Mouse (Mus musculus) thymus, postnatal 14 days (tissue): Measurements from ENCODE around the gene Olfr618.
"Not testable (repeated sequence)": the region's sequence is repeated elsewhere in the genome, so short reads cannot be mapped to it uniquely, and the experiment has no call there.

Source experiments
- DNase-seq: peaks from one replicate; pipeline ENCODE4 v3.0.0; 2021

Olfr618 gene

GRCm38 (mm10) chr7:103589803-103590202 lies at the start of gene Olfr618:
Gene Olfr618 (plus strand): TSS chr7:103590103.
- DNase-seq: no peak

- DNase-seq: not testable (repeated sequence)
These were observed 47.3 kb upstream of the Olfr618 start, which contains the start of gene Olfr612 for GRCm38 (mm10) chr7:103542617-103543016. Gene Olfr612 (minus strand): TSS chr7:103542717.

GRCm38 (mm10) chr7:103547774-103548173 lies 42.1 kb upstream of the Olfr618 start, which contains the start of gene Olfr613:
Gene Olfr613 (plus strand): TSS chr7:103548074.
- no peak for DNase-seq

- no peak for DNase-seq
These were observed 34.1 kb upstream of the Olfr618 start, which contains the start of gene Olfr615 for GRCm38 (mm10) chr7:103555779-103556178. Gene Olfr615 (plus strand): TSS chr7:103556079.

- no peak for DNase-seq
These were observed 20.9 kb upstream of the Olfr618 start, which contains the start of gene Olfr616 for GRCm38 (mm10) chr7:103569043-103569442. Gene Olfr616 (minus strand): TSS chr7:103569143.

DNA sequence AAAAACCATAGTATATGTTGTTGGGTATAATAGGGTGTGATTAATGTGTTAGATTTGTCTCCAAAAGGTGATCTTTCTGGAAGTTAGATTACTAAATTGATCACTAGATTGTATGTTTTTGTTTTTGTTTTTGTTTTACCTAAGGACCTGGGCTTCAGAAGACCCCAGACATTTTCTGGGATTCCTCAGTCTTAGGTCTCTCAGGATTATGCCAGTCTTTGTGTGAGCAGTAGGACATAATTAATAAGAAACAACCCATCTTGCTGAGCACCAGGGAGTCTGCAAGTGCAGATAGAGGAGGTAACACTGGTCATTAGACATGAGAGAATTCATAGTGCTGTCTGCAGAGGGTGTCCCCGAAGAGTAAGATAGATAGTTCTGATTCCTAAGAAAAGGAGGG lies 17.1 kb upstream of the Olfr618 start, which contains the start of gene Olfr617:
Olfr617 (plus strand) TSS at position 301 of the 400 bp plus-strand sequence.
- DNase-seq: no peak

- DNase-seq: no peak
These were observed 10.4 kb downstream of the Olfr618 start, which contains the start of gene Olfr619 for GRCm38 (mm10) chr7:103600275-103600674. Gene Olfr619 (plus strand): TSS chr7:103600575.

DNA sequence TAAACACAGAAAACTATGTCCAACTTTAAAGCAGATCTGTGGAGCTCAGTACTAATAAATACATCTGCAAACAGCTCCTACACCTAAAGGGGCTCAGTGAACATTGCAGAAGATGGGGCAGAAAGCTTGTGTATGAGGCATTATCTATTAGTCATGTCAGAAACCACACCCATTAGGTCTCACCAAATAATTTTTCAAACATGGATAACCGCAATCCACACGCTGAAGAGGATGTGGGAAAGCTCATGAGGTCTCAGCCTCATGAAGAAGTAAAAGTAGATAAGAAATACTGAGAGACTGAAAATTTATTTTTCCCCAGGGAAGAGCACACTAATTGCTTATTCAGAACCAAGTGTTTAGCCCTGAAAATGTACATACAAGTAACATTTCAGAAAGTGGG lies 17.5 kb downstream of the Olfr618 start:
- no peak for DNase-seq

GRCm38 (mm10) chr7:103612434-103612833 lies 22.5 kb downstream of the Olfr618 start, which contains the start of gene Olfr620:
Gene Olfr620 (minus strand): TSS chr7:103612534.
- no peak for DNase-seq

DNA sequence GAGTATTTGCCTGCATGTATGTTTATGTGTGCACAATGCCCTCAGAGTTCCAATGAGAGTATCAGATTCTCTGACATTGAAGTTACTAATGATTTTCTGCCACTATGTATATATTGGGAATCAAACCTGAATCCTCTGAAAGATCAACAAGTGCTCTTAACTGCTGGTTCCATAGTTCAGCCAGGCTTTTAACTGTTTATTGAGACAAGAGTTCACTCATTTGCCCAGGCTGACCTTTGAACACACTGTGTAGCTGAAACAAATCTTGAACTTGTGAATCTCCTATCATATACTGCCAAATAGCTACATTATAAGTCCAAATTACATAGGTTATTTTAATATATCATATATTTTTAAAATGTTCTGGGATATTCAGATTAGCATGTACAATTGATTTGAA lies 46.9 kb downstream of the Olfr618 start:
- DNase-seq: no peak

- DNase-seq: no peak
These were observed 52.7 kb downstream of the Olfr618 start, which contains the start of gene Olfr622 for GRCm38 (mm10) chr7:103642602-103643001. Gene Olfr622 (minus strand): TSS chr7:103642702.

GRCm38 (mm10) chr7:103644070-103644469 lies 54.2 kb downstream of the Olfr618 start:
- DNase-seq: no peak
